Mouse (Mus musculus) neural tube, embryonic 12.5 days (tissue): ENCODE measurements around the gene Zfpl1. TPM values are rescaled to one million over a fixed set of nuclear protein-coding genes. Genes with fewer than 3 reads are reported as not detected.
"Not testable (repeated sequence)": the region's sequence is repeated elsewhere in the genome, so short reads cannot be mapped to it uniquely, and the experiment has no call there.

Experiments used
- ATAC-seq: fragments of 200-750 bp; cut with Nextera tagmentation; 2 replicates; pipeline ENCODE4 v1.8.0; 2017; ENCODE audit warnings: low read depth, mild to moderate bottlenecking, moderate TSS enrichment, moderate library complexity; ENCODE audit not compliant: low FRiP score
- H3K27ac ChIP-seq: fragments of 300-500 bp; sonication (generic); 2 replicates; pipeline ENCODE4 v1.5.1; 2016
- H3K27me3 ChIP-seq: fragments of 300-500 bp; sonication (generic); replicated peaks from 2 replicates; pipeline ENCODE4 v1.6.1; 2016; ENCODE audit warnings: mild to moderate bottlenecking
- H3K36me3 ChIP-seq: fragments of 300-500 bp; sonication (generic); 2 replicates; pipeline ENCODE4 v1.6.1; 2016; ENCODE audit warnings: mild to moderate bottlenecking
- H3K4me1 ChIP-seq: fragments of 300-500 bp; sonication (generic); 2 replicates; pipeline ENCODE4 v1.6.1; 2016
- H3K4me2 ChIP-seq: fragments of 300-500 bp; sonication (generic); replicated peaks from 2 replicates; pipeline ENCODE4 v1.6.1; 2016; ENCODE audit warnings: mild to moderate bottlenecking
- H3K4me3 ChIP-seq: fragments of 300-500 bp; sonication (generic); 2 replicates; pipeline ENCODE4 v1.5.1; 2016
- H3K9ac ChIP-seq: fragments of 300-500 bp; sonication (generic); 2 replicates; pipeline ENCODE4 v1.6.1; 2016; ENCODE audit warnings: mild to moderate bottlenecking
- H3K9me3 ChIP-seq: fragments of 300-500 bp; sonication (generic); 2 replicates; pipeline ENCODE4 v1.6.1; 2016; ENCODE audit warnings: mild to moderate bottlenecking
- WGBS: fragments of 180-500 bp; shearing (Covaris S2); methylation state at CpG from one replicate; pipeline ENCODE4 v1.1.7; 2016; 5-methylcytosine and 5-hydroxymethylcytosine counted together
- polyA plus RNA-seq: library from polyadenylated mRNA; unstranded; fragments of >200 nt; fragmentation: Nextera tagmentation; extraction: Ambion mirVana; gene quantifications from 2 replicates; pipeline ENCODE4 v1.2.1, GENCODE M21; 2016

Zfpl1 gene
- 72.4 and 75.0 TPM in 2 replicates for polyA plus RNA-seq

GRCm38 (mm10) chr19:6084478-6085248 is at the start of gene Zfpl1, which contains the start of gene Cdca5:
Gene Zfpl1, minus strand, starts transcription at chr19:6084956.
Gene Cdca5, plus strand, starts transcription at chr19:6084983.
- H3K27ac ChIP-seq: no peak within 1 kb of the TSS
- ATAC-seq: peak; percentile 86

GRCm38 (mm10) chr19:6133197-6133596 is 48.4 kb upstream of the Zfpl1 start:
- H3K4me1 ChIP-seq, ATAC-seq, H3K27ac ChIP-seq, H3K4me3 ChIP-seq, H3K4me2 ChIP-seq, H3K9ac ChIP-seq, H3K27me3 ChIP-seq, H3K9me3 ChIP-seq: not testable (repeated sequence)
- H3K36me3 ChIP-seq: peaks cover 38% of the 10 kb centered on the region
- WGBS: 50% methylated on average over 1 of the region's 1 CpGs

More at GRCm38 (mm10) chr19:6084478-6085248, at the start of gene Zfpl1, which contains the start of gene Cdca5:
- no peaks in the 10 kb centered on the region for H3K27me3 ChIP-seq
- H3K9ac ChIP-seq: peak within 1 kb of the TSS; percentile 73
- H3K36me3 ChIP-seq: peaks cover 41% of the 10 kb centered on the region
- peak within 1 kb of the TSS; percentile 71 for H3K4me3 ChIP-seq
- H3K9me3 ChIP-seq: no peaks in the 10 kb centered on the region
- WGBS: under 1% methylated on average over 58 of the region's 58 CpGs
- H3K4me2 ChIP-seq: peak within 1 kb of the TSS; percentile 84
- peaks cover 22% of the 10 kb centered on the region for H3K4me1 ChIP-seq

- Histone ChIP-seq H3K4me1 (peaks cover 5% of the 10 kb centered on the region; the same call in 1 of the 2 replicates), H3K36me3 (peaks cover 31% of the 10 kb centered on the region), H3K27me3 (no peaks in the 10 kb centered on the region), H3K4me3 (no peak overlapping the region), H3K27ac (no peak overlapping the region), H3K9me3 (no peaks in the 10 kb centered on the region), H3K9ac (no peak overlapping the region), H3K4me2 (no peak overlapping the region)
- WGBS: 87% methylated on average over 7 of the region's 7 CpGs
- ATAC-seq: no peak
Measured at GRCm38 (mm10) chr19:6132171-6132827, 47.5 kb upstream of the Zfpl1 start.

GRCm38 (mm10) chr19:6130414-6131128 is 45.8 kb upstream of the Zfpl1 start:
- 82% methylated on average over 7 of the region's 7 CpGs for WGBS
- not testable (repeated sequence) for ATAC-seq, H3K27ac ChIP-seq

GRCm38 (mm10) chr19:6127760-6128341 is 43.1 kb upstream of the Zfpl1 start, which contains the start of gene Snx15:
Gene Snx15, minus strand, starts transcription at chr19:6128304.
- peak within 1 kb of the TSS; percentile 70 for H3K4me2 ChIP-seq
- no peaks in the 10 kb centered on the region for H3K9me3 ChIP-seq
- peaks cover 5% of the 10 kb centered on the region; the same call in 1 of the 2 replicates for H3K4me1 ChIP-seq
- peak within 1 kb of the TSS; percentile 81 for H3K27ac ChIP-seq
- peak within 1 kb of the TSS; percentile 52 for H3K4me3 ChIP-seq
- no peaks in the 10 kb centered on the region for H3K36me3 ChIP-seq
- WGBS: under 1% methylated on average over 32 of the region's 32 CpGs
- peak within 1 kb of the TSS; percentile 66 for H3K9ac ChIP-seq
- ATAC-seq: peak; percentile 93
- H3K27me3 ChIP-seq: no peaks in the 10 kb centered on the region

More at GRCm38 (mm10) chr19:6130414-6131128, 45.8 kb upstream of the Zfpl1 start:
- not testable (repeated sequence) for H3K9ac ChIP-seq, H3K9me3 ChIP-seq, H3K27me3 ChIP-seq, H3K4me2 ChIP-seq, H3K4me1 ChIP-seq, H3K4me3 ChIP-seq
- peaks cover 15% of the 10 kb centered on the region for H3K36me3 ChIP-seq

DNA sequence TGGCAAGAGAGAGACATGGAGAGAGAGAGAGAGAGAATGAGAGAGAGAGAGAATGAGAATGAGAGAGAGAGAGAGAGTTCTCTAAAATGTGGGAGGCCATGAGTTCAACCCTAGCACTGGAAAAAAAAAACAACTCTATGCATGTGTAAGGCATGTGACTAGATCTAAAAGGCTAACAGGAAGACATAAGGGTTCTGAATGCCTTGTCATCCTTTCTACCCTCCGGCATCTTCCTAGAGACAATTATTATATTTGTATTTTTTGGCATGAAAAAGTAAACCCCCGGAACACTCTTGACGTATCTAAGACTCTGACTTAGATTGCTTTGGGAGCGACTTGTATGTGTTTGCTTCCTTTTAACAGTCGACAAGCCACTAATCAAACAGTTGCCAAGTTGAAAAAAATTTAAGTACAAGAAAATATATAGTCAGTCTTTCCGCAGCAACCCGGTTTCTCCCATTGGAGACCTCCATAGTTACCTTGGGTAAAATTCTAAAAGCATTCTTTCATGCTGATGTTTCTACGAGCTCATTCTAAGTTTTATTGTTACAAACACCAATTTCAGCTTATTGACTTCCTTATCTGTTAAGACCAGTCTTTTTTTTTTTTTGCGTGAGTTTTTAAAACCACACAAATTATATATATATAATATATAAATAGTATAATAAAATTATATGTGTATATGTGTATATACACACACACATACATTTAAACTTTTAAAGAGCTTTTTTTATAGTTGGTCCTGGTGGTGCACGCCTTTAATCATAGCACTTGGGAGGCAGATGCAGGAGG is 42.2 kb upstream of the Zfpl1 start:
- ATAC-seq: no peak
- Histone ChIP-seq H3K36me3 (no peaks in the 10 kb centered on the region; the same call in 1 of the 2 replicates), H3K4me3 (peak overlapping the region; percentile 52), H3K4me1 (peaks cover 5% of the 10 kb centered on the region; the same call in 1 of the 2 replicates), H3K4me2 (peak overlapping the region; percentile 70), H3K9ac (peak overlapping the region; percentile 66; the same call in 1 of the 2 replicates), H3K9me3 (no peaks in the 10 kb centered on the region), H3K27ac (no peak overlapping the region), H3K27me3 (no peaks in the 10 kb centered on the region)
- WGBS: 74% methylated on average over 10 of the region's 10 CpGs

DNA sequence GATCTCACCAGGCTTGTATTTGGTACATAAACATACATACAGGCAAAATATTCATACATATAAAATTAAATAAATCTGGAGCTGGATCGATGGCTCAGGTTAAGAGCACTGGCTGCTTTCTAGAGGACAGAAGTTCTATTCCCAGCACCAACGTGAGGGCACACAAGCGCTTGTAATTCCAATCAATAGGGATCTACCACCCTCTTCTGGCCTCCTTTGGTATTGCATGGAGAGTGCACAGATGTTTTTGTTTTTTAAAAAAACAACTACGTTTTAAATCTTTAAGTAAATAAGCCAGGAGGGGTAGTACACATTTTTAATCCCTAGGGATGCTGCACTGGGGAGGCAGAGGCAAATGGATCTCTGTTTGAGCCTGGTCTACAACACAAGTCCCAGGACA is 41.5 kb upstream of the Zfpl1 start:
- no peak overlapping the region for H3K4me2 ChIP-seq
- H3K27me3 ChIP-seq: no peaks in the 10 kb centered on the region
- peaks cover 7% of the 10 kb centered on the region; the same call in 1 of the 2 replicates for H3K36me3 ChIP-seq
- ATAC-seq: no peak
- H3K9ac ChIP-seq: no peak overlapping the region
- H3K4me1 ChIP-seq: peaks cover 5% of the 10 kb centered on the region; the same call in 1 of the 2 replicates
- H3K27ac ChIP-seq: no peak overlapping the region
- no peak overlapping the region for H3K4me3 ChIP-seq
- 29% methylated on average over 4 of the region's 4 CpGs for WGBS
- no peaks in the 10 kb centered on the region for H3K9me3 ChIP-seq

- 85% methylated on average over 2 of the region's 2 CpGs for WGBS
- ATAC-seq: no peak
- Histone ChIP-seq H3K4me3 (no peak overlapping the region), H3K27me3 (no peaks in the 10 kb centered on the region), H3K4me1 (peaks cover 5% of the 10 kb centered on the region; the same call in 1 of the 2 replicates), H3K4me2 (no peak overlapping the region), H3K36me3 (peaks cover 8% of the 10 kb centered on the region; the same call in 1 of the 2 replicates), H3K9ac (no peak overlapping the region), H3K27ac (no peak overlapping the region), H3K9me3 (no peaks in the 10 kb centered on the region)
Measured at GRCm38 (mm10) chr19:6124898-6125297, 40.1 kb upstream of the Zfpl1 start.

- H3K9me3 ChIP-seq: no peaks in the 10 kb centered on the region
Measured at GRCm38 (mm10) chr19:6123330-6123729, 38.6 kb upstream of the Zfpl1 start.

DNA sequence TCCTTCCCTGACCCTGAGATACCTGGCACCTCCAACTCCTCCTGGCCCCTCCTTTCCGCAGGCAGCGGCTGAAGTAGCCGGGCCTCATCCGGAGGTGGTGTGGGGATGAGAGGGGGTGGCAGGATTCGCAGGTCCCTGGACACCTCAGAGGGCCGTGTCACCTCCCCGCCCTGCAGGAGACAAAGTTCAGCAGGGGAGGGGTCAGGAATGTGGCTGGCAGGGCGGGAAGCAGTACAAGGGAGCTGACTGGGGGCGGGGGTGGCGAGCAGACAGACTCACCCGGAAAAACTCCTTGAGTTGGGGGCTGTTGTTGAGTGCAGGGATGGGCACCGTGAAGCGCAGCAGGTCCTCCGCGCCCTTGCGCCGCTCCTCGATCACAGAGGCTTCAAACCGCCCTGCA is 37.0 kb upstream of the Zfpl1 start:
- no peak overlapping the region for H3K9ac ChIP-seq
- no peak overlapping the region for H3K27ac ChIP-seq
- H3K4me3 ChIP-seq: no peak overlapping the region
- no peaks in the 10 kb centered on the region for H3K27me3 ChIP-seq
- 35% methylated on average over 19 of the region's 19 CpGs for whole genome bisulfite sequencing
- ATAC-seq: no peak
- peaks cover 8% of the 10 kb centered on the region; the same call in 1 of the 2 replicates for H3K36me3 ChIP-seq
- no peaks in the 10 kb centered on the region for H3K9me3 ChIP-seq
- no peak overlapping the region; the same call in 1 of the 2 replicates for H3K4me2 ChIP-seq
- peaks cover 20% of the 10 kb centered on the region for H3K4me1 ChIP-seq

More at GRCm38 (mm10) chr19:6123330-6123729, 38.6 kb upstream of the Zfpl1 start:
- Histone ChIP-seq H3K4me1 (peaks cover 11% of the 10 kb centered on the region), H3K4me3 (no peak overlapping the region), H3K4me2 (no peak overlapping the region), H3K27ac (no peak overlapping the region), H3K9ac (no peak overlapping the region), H3K27me3 (no peaks in the 10 kb centered on the region), H3K36me3 (peaks cover 8% of the 10 kb centered on the region; the same call in 1 of the 2 replicates)
- no peak for ATAC-seq
- WGBS: 69% methylated on average over 8 of the region's 8 CpGs
